Mouse (Mus musculus): ENCODE results near the gene Fkbp1a. TPM values are rescaled to one million over a fixed set of nuclear protein-coding genes. Genes with fewer than 3 reads are reported as not detected.

Fkbp1a gene
- 321 and 388 TPM in 2 replicates for polyA plus RNA-seq (2015; fragmentation: Nextera tagmentation; extraction: Ambion mirVana)

DNA sequence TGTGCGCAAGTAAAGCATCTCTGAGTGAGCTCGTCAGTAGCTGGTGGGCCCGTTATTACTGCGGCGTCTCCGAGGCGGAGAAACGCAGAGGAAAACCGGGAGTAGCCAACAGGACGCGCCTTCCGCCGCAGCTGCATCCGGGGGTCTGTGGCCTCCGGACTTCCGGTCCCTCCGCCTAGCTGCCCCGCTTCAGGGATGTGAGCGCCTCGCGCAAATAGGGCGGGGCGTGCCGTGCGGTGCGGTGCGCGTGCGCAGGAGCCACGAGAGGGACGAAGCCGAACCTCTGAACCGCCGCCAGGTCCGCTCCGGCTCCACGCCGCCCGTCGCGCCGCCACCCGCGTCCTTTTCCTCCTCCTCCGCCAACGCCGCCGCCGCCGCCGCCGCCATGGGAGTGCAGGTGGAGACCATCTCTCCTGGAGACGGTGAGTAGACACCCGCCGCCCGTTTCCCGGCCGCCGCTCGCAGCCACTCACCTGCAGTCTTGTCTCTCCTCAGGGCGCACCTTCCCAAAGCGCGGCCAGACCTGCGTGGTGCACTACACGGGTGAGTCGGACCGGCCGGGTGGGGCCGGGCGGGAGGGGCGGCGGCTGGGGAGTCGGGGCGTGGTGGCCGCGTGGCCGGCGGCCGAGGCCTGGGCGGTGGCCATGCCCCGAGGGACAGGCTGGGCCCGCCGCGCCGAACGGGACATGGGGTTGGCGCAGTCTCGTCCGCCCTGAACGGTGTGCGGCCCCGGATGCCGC, at the start of gene Fkbp1a:
Gene Fkbp1a, plus strand, starts transcription at position 161 of the 740 bp plus-strand sequence.

DNA sequence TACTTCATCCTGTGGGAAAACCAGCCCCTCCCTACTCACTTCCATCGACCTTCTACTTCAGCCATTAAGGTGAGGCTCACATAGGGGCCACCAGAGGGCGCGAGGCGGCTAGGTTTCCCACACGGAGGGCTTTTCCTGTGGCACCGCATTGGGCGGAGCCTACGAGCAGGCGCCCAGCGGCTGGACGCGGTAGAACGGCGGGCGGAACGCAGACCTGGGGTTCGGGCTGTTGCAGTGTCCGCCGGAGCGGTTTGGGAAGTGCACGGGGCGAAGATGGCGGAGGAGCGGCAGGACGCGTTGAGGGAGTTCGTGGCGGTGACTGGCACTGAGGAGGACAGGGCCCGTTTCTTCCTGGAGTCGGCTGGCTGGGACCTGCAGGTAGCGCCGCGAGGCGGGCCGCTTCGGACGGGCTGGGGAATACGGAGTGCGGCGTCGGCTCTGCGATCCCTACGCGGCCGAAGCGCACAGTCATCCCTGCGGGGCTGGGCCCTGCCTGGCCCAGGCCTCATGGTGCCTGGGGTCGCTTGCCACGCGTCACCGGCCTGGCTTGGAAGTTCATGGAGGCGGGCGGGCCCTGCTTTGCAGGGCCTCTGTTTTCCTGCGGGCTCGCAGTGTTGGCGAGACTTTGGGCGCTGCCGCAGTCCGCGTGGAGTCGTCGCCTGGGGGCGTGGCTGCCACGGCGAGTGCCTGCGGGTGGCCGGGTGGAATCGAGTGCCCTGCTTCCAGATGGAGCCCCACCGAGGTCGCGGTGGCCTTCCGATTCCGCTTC, 48.1 kb upstream of the Fkbp1a start, which contains the start of gene Nsfl1c:
Gene Nsfl1c, plus strand, starts transcription at position 148 of the 769 bp plus-strand sequence.

DNA sequence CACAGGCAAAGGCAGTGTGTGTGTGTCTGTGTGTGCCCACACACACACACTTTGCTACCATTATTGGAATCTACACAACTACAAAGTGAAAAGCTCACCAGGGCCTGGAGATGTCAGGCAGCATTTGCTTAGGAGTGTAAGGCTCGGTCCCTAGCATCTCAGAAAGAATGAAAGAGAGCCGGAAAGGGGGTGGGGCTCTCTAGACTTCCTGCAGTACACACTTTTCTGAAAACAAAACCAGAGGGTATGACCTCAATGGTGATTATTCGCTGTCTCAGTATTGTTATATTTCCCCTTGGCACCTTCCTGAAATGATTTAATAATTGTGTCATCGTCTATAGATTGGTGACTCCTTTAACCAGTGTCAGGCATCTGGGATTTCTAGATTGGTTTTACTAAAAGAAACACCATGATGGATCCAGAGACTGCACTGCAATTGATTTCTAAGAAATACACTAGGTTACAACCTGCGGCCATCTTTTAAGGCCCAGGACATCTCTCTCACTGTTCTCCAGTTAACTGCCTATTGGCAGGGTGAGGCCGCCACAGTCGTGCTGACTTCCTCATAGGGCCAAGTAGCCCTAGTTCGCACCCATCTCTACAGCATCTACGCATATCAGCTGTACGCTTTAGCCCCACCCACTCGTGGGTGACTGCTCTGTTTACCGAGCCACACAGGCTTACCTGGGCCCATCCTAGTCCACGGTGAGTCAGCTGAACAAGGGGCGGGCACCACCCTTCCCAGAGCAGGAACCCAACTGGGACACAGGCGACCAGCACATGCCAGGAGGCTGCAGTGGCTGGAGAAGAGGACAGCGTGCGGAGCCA, 29.8 kb downstream of the Fkbp1a start, which contains the start of gene Sdcbp2:
Gene Sdcbp2, plus strand, starts transcription at position 750 of the 828 bp plus-strand sequence.

Other genes with a start within 250 kb of the Fkbp1a start
- not detected in 2 replicates for gene 4921509C19Rik, start 66.3 kb upstream of the Fkbp1a start, polyA plus RNA-seq (2015; fragmentation: Nextera tagmentation; extraction: Ambion mirVana)
- gene Nsfl1c, start 48.3 kb upstream of the Fkbp1a start, polyA plus RNA-seq (2015; fragmentation: Nextera tagmentation; extraction: Ambion mirVana), result 137 and 147 TPM in 2 replicates
- gene Sdcbp2, start 30.1 kb downstream of the Fkbp1a start, polyA plus RNA-seq (2015; fragmentation: Nextera tagmentation; extraction: Ambion mirVana), result 1.1 and 2.7 TPM in 2 replicates
- gene Snph, start 90.1 kb downstream of the Fkbp1a start, polyA plus RNA-seq (2015; fragmentation: Nextera tagmentation; extraction: Ambion mirVana), result 0.18 and 0.49 TPM in 2 replicates
- gene Rad21l, start 126.0 kb downstream of the Fkbp1a start, polyA plus RNA-seq (2015; fragmentation: Nextera tagmentation; extraction: Ambion mirVana), result not detected in 2 replicates
- 1.3 and 1.8 TPM in 2 replicates for gene Tmem74b, start 159.5 kb downstream of the Fkbp1a start, polyA plus RNA-seq (2015; fragmentation: Nextera tagmentation; extraction: Ambion mirVana)
- gene Psmf1, start 201.7 kb downstream of the Fkbp1a start, polyA plus RNA-seq (2015; fragmentation: Nextera tagmentation; extraction: Ambion mirVana), result 25.6 and 26.6 TPM in 2 replicates

Measured in skeletal muscle tissue, postnatal 0 days (tissue).